23 mouse cellular contexts compared by ENCODE assay signal in genomic region chr8:96753497-96753896, GRCm38 (mm10).
DNase-seq lines count a peak whose midpoint lies in the region; ATAC-seq and TF ChIP-seq lines count a peak whose summit lies in the region.
"Had no signal": no experiment of that assay in that cellular context is flagged by ENCODE, and none has a peak within 500 bp of the region (broad histone marks: within the 10 kb centered on the region; RNA-seq: fewer than 3 reads in every experiment).

No protein-coding gene starts in this region.

- no peaks in the 10 kb centered on the region for H3K27me3 ChIP-seq in forebrain, embryonic 13.5 days
- no peaks in the 10 kb centered on the region for H3K27me3 ChIP-seq in forebrain, embryonic 12.5 days
- H3K27me3 ChIP-seq in forebrain, embryonic 16.5 days (replicated peaks; ENCODE audit: control insufficient read depth, insufficient read depth, low read length) = no peaks in the 10 kb centered on the region
- H3K27me3 ChIP-seq in forebrain, postnatal 0 days (ENCODE audit: insufficient read depth, low read length) = no peaks in the 10 kb centered on the region
- no peaks in the 10 kb centered on the region for H3K27me3 ChIP-seq in hindbrain, postnatal 0 days (ENCODE audit: insufficient read depth, low read length)
- H3K27me3 ChIP-seq: CH12.LX; embryonic facial prominence, embryonic 12.5 days; Patski had no signal

- no peak for TF ChIP-seq CTCF in forebrain, postnatal 0 days (IDR thresholded peaks at IDR 0.05; ENCODE audit: low read depth)
- TF ChIP-seq CTCF in hindbrain, postnatal 0 days (IDR thresholded peaks at IDR 0.05; ENCODE audit: low read depth) = no peak

- WGBS in forebrain, embryonic 13.5 days = 10% methylated on average over 2 of the region's 2 CpGs
- WGBS in forebrain, embryonic 12.5 days = 20% methylated on average over 2 of the region's 2 CpGs
- WGBS in forebrain, embryonic 16.5 days = 13% methylated on average over 2 of the region's 2 CpGs
- WGBS in forebrain, postnatal 0 days = 7% methylated on average over 2 of the region's 2 CpGs
- 28% methylated on average over 2 of the region's 2 CpGs for WGBS in hindbrain, postnatal 0 days

- no peaks in the 10 kb centered on the region for H3K36me3 ChIP-seq in forebrain, embryonic 13.5 days (ENCODE audit: poor library complexity, severe bottlenecking)
- H3K36me3 ChIP-seq in forebrain, embryonic 12.5 days (replicated peaks) = no peaks in the 10 kb centered on the region
- no peaks in the 10 kb centered on the region for H3K36me3 ChIP-seq in forebrain, embryonic 16.5 days (ENCODE audit: control insufficient read depth, insufficient read depth)
- H3K36me3 ChIP-seq in forebrain, postnatal 0 days (ENCODE audit: insufficient read depth) = no peaks in the 10 kb centered on the region
- no peaks in the 10 kb centered on the region for H3K36me3 ChIP-seq in hindbrain, postnatal 0 days (ENCODE audit: insufficient read depth, low read length)
- H3K36me3 ChIP-seq: embryonic facial prominence, embryonic 12.5 days; G1E had no signal

- peaks cover 4% of the 10 kb centered on the region; the same call in 1 of the 2 replicates for H3K4me1 ChIP-seq in forebrain, embryonic 13.5 days
- no peaks in the 10 kb centered on the region for H3K4me1 ChIP-seq in forebrain, embryonic 12.5 days
- no peaks in the 10 kb centered on the region; the same call in 1 of the 2 replicates for H3K4me1 ChIP-seq in forebrain, embryonic 16.5 days (replicated peaks; ENCODE audit: control insufficient read depth, insufficient read depth, low read length)
- H3K4me1 ChIP-seq in forebrain, postnatal 0 days (ENCODE audit: insufficient read depth) = no peaks in the 10 kb centered on the region
- no peaks in the 10 kb centered on the region for H3K4me1 ChIP-seq in hindbrain, postnatal 0 days (ENCODE audit: insufficient read depth, low read length)
- H3K4me1 ChIP-seq: embryonic facial prominence, embryonic 12.5 days had no signal

- no peaks in the 10 kb centered on the region for H3K9me3 ChIP-seq in forebrain, embryonic 13.5 days (replicated peaks)
- H3K9me3 ChIP-seq in forebrain, embryonic 12.5 days = no peaks in the 10 kb centered on the region
- H3K9me3 ChIP-seq in forebrain, embryonic 16.5 days (ENCODE audit: control insufficient read depth, low read length) = no peaks in the 10 kb centered on the region
- H3K9me3 ChIP-seq in forebrain, postnatal 0 days (ENCODE audit: low read length) = no peaks in the 10 kb centered on the region
- no peaks in the 10 kb centered on the region for H3K9me3 ChIP-seq in hindbrain, postnatal 0 days (ENCODE audit: low read length)
- H3K9me3 ChIP-seq: embryonic facial prominence, embryonic 12.5 days; G1E had no signal

- no peak for DNase-seq in forebrain, postnatal 0 days
- DNase-seq in hindlimb bud, embryonic 11.5 days (ENCODE audit: extremely low spot score, low read depth, low spot score) = peak; percentile 0
- DNase-seq in hindbrain, postnatal 0 days (ENCODE audit: low spot score) = no peak
- DNase-seq: adrenal gland, adult 8-10 months; adrenal gland, postnatal 14 days; adrenal gland, postnatal 36 days; B cell, adult 2 months; cerebellum, adult 11 months; cerebellum, adult 18-20 months; cerebellum, adult 8-10 months; cerebellum, adult 9-11 months; cerebellum, postnatal 14 days; cerebellum, postnatal 36 days; embryo, embryonic 11 days had no signal

- H3K9ac ChIP-seq in forebrain, embryonic 13.5 days = no peak overlapping the region
- H3K9ac ChIP-seq in forebrain, embryonic 12.5 days = no peak overlapping the region
- no peak overlapping the region for H3K9ac ChIP-seq in forebrain, embryonic 16.5 days (replicated peaks; ENCODE audit: low read depth, low read length)
- no peak overlapping the region for H3K9ac ChIP-seq in forebrain, postnatal 0 days
- no peak overlapping the region for H3K9ac ChIP-seq in hindbrain, postnatal 0 days (replicated peaks; ENCODE audit: low read length)
- H3K9ac ChIP-seq: embryonic facial prominence, embryonic 12.5 days had no signal

- ATAC-seq in forebrain, embryonic 13.5 days = peak; percentile 57; the same call in 1 of the 2 replicates
- ATAC-seq in forebrain, embryonic 12.5 days (ENCODE audit: low FRiP score) = no peak
- ATAC-seq in forebrain, embryonic 16.5 days = peak; percentile 52; the same call in 1 of the 2 replicates
- ATAC-seq in forebrain, postnatal 0 days = no peak
- no peak for ATAC-seq in hindbrain, postnatal 0 days
- ATAC-seq: activated CD4-positive, CD25-positive, alpha-beta regulatory T cell, adult 4 months; CD4-positive, CD25-positive, alpha-beta regulatory T cell, adult 4 months; Patski had no signal

- no peak overlapping the region for H3K27ac ChIP-seq in forebrain, embryonic 13.5 days
- no peak overlapping the region for H3K27ac ChIP-seq in forebrain, embryonic 12.5 days
- no peak overlapping the region for H3K27ac ChIP-seq in forebrain, embryonic 16.5 days (ENCODE audit: low read length)
- H3K27ac ChIP-seq in forebrain, postnatal 0 days (ENCODE audit: low read depth, low read length) = no peak overlapping the region
- no peak overlapping the region for H3K27ac ChIP-seq in hindbrain, postnatal 0 days
- H3K27ac ChIP-seq: embryonic facial prominence, embryonic 12.5 days had no signal

- no peak overlapping the region for H3K4me3 ChIP-seq in forebrain, embryonic 13.5 days
- no peak overlapping the region for H3K4me3 ChIP-seq in forebrain, embryonic 12.5 days (replicated peaks)
- H3K4me3 ChIP-seq in forebrain, embryonic 16.5 days (replicated peaks; ENCODE audit: low read length) = no peak overlapping the region
- no peak overlapping the region for H3K4me3 ChIP-seq in forebrain, postnatal 0 days (ENCODE audit: low read depth, low read length)
- H3K4me3 ChIP-seq in hindbrain, postnatal 0 days (ENCODE audit: low read length) = no peak overlapping the region
- H3K4me3 ChIP-seq: embryonic facial prominence, embryonic 12.5 days had no signal

- no peak overlapping the region for H3K4me2 ChIP-seq in forebrain, embryonic 13.5 days
- no peak overlapping the region for H3K4me2 ChIP-seq in forebrain, embryonic 12.5 days
- H3K4me2 ChIP-seq in forebrain, embryonic 16.5 days (ENCODE audit: low read length) = no peak overlapping the region
- no peak overlapping the region for H3K4me2 ChIP-seq in forebrain, postnatal 0 days (ENCODE audit: low read depth)
- H3K4me2 ChIP-seq in hindbrain, postnatal 0 days (ENCODE audit: low read depth, low read length) = no peak overlapping the region
- H3K4me2 ChIP-seq: embryonic facial prominence, embryonic 12.5 days had no signal

Comparison
In these comparisons a context has a peak if more than half of its experiments do, and no peak if none do; other contexts are left out.
1. ATAC-seq: peak in forebrain, embryonic 13.5 days (single experiment) and forebrain, embryonic 16.5 days (single experiment); none in forebrain, embryonic 12.5 days (single experiment), forebrain, postnatal 0 days (single experiment) and hindbrain, postnatal 0 days (single experiment).